ENCODE assay signal across 8 mouse cellular contexts in the genomic region with DNA sequence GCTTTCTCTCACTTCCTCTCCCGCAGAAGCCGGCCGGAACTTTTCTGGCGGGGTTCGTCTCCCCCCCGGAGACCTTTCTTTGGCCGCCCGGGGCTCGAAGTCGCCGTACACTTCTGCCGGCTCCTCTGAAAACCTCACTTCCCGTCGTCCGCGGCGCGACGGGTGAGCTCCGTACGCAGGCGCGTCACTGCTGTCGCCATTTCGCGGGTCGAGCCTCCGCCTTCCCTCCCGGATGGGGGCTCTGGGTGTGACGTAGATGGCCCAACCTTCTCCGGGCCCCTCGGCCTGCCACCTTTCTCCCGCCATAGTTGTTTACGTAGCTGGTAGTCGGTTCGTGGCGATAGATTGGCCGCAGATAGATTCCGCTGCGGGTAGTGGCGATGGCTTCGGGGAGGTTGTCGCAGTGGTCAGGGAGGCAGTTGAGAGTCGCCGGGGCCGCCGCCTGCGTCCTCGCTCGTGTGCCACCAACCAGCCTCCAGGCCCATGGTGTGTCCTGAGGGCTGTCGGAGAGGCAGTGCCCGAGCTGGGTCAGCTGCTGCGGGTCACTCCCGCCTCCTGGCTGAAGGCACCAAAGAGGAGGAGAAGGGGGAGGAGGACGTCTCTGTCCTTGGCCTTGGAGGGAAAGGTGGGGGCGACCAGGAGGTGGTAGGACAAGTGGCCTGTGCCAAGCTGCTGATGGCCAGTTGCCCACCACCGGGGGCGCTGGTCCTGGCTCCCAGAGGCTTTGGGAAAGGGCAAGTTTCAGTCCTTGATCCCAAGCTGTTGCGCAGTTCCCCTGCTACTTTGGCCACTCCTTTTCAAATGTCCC. TPM values are rescaled to one million over a fixed set of nuclear protein-coding genes. Genes with fewer than 3 reads are reported as not detected.
DNase-seq lines count a peak whose midpoint lies in the region; ATAC-seq and TF ChIP-seq lines count a peak whose summit lies in the region.

A gene (minus strand): TSS at position 551 of the 808 bp plus-strand sequence.

- H3K36me3 ChIP-seq in G1E (replicated peaks), result peaks cover 30% of the 10 kb centered on the region
- peaks cover 4% of the 10 kb centered on the region; the same call in 1 of the 2 replicates for H3K36me3 ChIP-seq in forebrain, embryonic 16.5 days (ENCODE audit: control insufficient read depth, insufficient read depth)
- peaks cover 21% of the 10 kb centered on the region for H3K36me3 ChIP-seq in lung, embryonic 15.5 days

- H3K9ac ChIP-seq in forebrain, embryonic 16.5 days (replicated peaks; ENCODE audit: low read depth, low read length), result peak within 1 kb of the TSS; percentile 92
- H3K9ac ChIP-seq in lung, embryonic 15.5 days, result peak within 1 kb of the TSS; percentile 88

- peak within 1 kb of the TSS; percentile 94 for H3K4me3 ChIP-seq in G1E (ENCODE audit: low read depth, low read length)
- H3K4me3 ChIP-seq in forebrain, embryonic 16.5 days (replicated peaks; ENCODE audit: low read length), result peak within 1 kb of the TSS; percentile 83
- peak within 1 kb of the TSS; percentile 88 for H3K4me3 ChIP-seq in lung, embryonic 15.5 days

- H3K27me3 ChIP-seq in G1E (ENCODE audit: insufficient read depth, low read length), result no peaks in the 10 kb centered on the region
- no peaks in the 10 kb centered on the region for H3K27me3 ChIP-seq in forebrain, embryonic 16.5 days (replicated peaks; ENCODE audit: control insufficient read depth, insufficient read depth, low read length)
- no peaks in the 10 kb centered on the region for H3K27me3 ChIP-seq in lung, embryonic 15.5 days

- ATAC-seq in G1E (ENCODE audit: extremely low read depth, insufficient number of reproducible peaks, low FRiP score, poor library complexity, severe bottlenecking), result peak; percentile 77
- ATAC-seq in forebrain, embryonic 16.5 days, result peak; percentile 95
- ATAC-seq in lung, embryonic 15.5 days (ENCODE audit: borderline replicate concordance, extremely low read depth, low FRiP score, low TSS enrichment), result peak; percentile 93

- peak within 1 kb of the TSS; percentile 98 for H3K27ac ChIP-seq in forebrain, embryonic 16.5 days (ENCODE audit: low read length)
- peak within 1 kb of the TSS; percentile 100 for H3K27ac ChIP-seq in lung, embryonic 15.5 days

- DNase-seq in G1E (ENCODE audit: low spot score), result peak; percentile 92
- DNase-seq in cerebellum, adult 18-20 months, result peak; percentile 98
- peak; percentile 98 for DNase-seq in heart, postnatal 36 days
- DNase-seq in layer of hippocampus, adult 8-10 months (ENCODE audit: low spot score in 2 of 2), result peak; percentile 96 to 97
- peak; percentile 99 for DNase-seq in ovary, adult 18-20 months (ENCODE audit: low spot score)
- peak; percentile 99 for DNase-seq in thymus, postnatal 0 days (ENCODE audit: low spot score)

- WGBS in forebrain, embryonic 16.5 days, result under 1% methylated on average over 58 of the region's 59 CpGs
- WGBS in lung, embryonic 15.5 days, result under 1% methylated on average over 59 of the region's 59 CpGs

- peaks cover 35% of the 10 kb centered on the region for H3K4me1 ChIP-seq in G1E (ENCODE audit: insufficient read depth, low read depth, low read length)
- H3K4me1 ChIP-seq in forebrain, embryonic 16.5 days (replicated peaks; ENCODE audit: control insufficient read depth, insufficient read depth, low read length), result peaks cover 10% of the 10 kb centered on the region
- H3K4me1 ChIP-seq in lung, embryonic 15.5 days, result peaks cover 13% of the 10 kb centered on the region

- no peaks in the 10 kb centered on the region for H3K9me3 ChIP-seq in G1E (replicated peaks)
- H3K9me3 ChIP-seq in forebrain, embryonic 16.5 days (ENCODE audit: control insufficient read depth, low read length), result no peaks in the 10 kb centered on the region
- no peaks in the 10 kb centered on the region for H3K9me3 ChIP-seq in lung, embryonic 15.5 days

- H3K4me2 ChIP-seq in forebrain, embryonic 16.5 days (ENCODE audit: low read length), result peak within 1 kb of the TSS; percentile 64
- peak within 1 kb of the TSS; percentile 62 for H3K4me2 ChIP-seq in lung, embryonic 15.5 days

- intact Hi-C loops in heart, postnatal 36 days (cut with DNase I), result loop anchor here (1.0 to 10.0 kb wide), 2 partner anchors 63 to 221 kb away; a partner anchor contains a TSS

- peak; percentile 23; the same call in 1 of the 2 replicates for TF ChIP-seq CTCF in G1E (IDR thresholded peaks at IDR 0.05; ENCODE audit: low read depth, low read length)

RNA-seq across cellular contexts. Expression of the gene that starts here (rescaled TPM):
- total RNA-seq in G1E (2014; fragmentation: Nextera tagmentation) (53.2 and 65.4 TPM in 2 replicates), G1E (2017) (15.5 and 18.8 TPM in 2 replicates)
- polyA plus RNA-seq in G1E (2012), result 25.8 and 32.0 TPM in 2 replicates
- 22.1 and 24.1 TPM in 2 replicates for polyA plus RNA-seq in forebrain, embryonic 16.5 days (2015; fragmentation: Nextera tagmentation; extraction: Ambion mirVana)
- total RNA-seq in heart, postnatal 36 days (2021), result 10 to 100 TPM; 87.5 to 87.7 TPM
- 10 to 100 TPM; 34.9 to 40.8 (median 37.5) TPM for total RNA-seq in layer of hippocampus, adult 8-10 months (2022)
- 43.6 and 50.9 TPM in 2 replicates for polyA plus RNA-seq in lung, embryonic 15.5 days (2015; fragmentation: Nextera tagmentation; extraction: Ambion mirVana)
- 90.2 and 104 TPM in 2 replicates for polyA plus RNA-seq in thymus, postnatal 0 days (2015; fragmentation: Nextera tagmentation; extraction: Ambion mirVana)

Comparison
In these comparisons a context has a peak if more than half of its experiments do, and no peak if none do; other contexts are left out.
1. Peak in every context shown above with its lines: DNase-seq, ATAC-seq, H3K4me3 ChIP-seq and H3K27ac ChIP-seq.